Mouse (Mus musculus) left cerebral cortex, adult 2 months (tissue): Measurements from ENCODE around the gene Rbfox1. TPM values are rescaled to one million over a fixed set of nuclear protein-coding genes. Genes with fewer than 3 reads are reported as not detected.

Experiments used
- DNase-seq, 2 experiments: peaks; one replicate each; pipeline ENCODE4 v3.0.0; 2021 to 2022; ENCODE audit warnings: low spot score in 2 of 2, mixed read lengths in 1 of 2; ENCODE audit errors: extremely low spot score in 1 of 2
- H3K27ac ChIP-seq: fragments of 200-600 bp; 2 replicates; pipeline ENCODE4 v1.8.1; 2022
- H3K4me3 ChIP-seq: fragments of 200-600 bp; 2 replicates; pipeline ENCODE4 v1.8.1; 2022
- CTCF ChIP-seq: fragments of 200-600 bp; IDR thresholded peaks from 2 replicates; pipeline ENCODE4 v1.8.1; 2022; ENCODE audit warnings: antibody characterized with exemption, mild to moderate bottlenecking, moderate library complexity
- intact Hi-C: fragments of 180-260 bp; cut with DNase I; formaldehyde crosslinking; loops from one replicate; pipeline ENCODE4 v1.15.1; 2025
- total RNA-seq, 2 experiments: library from RNA; stranded (reverse); gene quantifications; 2 replicates each; pipeline ENCODE4 v1.2.3; 2021

Gene Rbfox1
- total RNA-seq, 2 experiments from 2014 or later: 330 to 336 TPM

DNA sequence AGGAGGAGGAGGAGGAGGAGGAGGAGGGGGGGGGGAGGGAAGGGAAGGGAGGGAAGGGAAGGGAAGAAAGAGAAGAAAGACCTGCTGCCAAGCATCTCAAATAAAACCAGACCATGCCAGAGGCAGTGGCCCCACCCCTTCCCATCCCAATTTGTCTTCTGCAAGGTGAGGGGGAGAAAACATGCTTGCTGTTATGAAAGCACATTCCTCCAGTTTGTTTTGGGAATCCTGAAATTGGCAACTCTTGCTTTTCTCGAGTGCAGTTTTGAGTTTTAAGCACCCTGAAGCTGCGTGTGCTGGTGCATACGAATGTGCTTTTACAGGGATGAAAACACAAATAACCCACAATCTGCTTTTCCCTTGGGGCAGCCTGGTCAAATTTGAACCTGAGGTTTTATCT, 380.5 kb downstream of the Rbfox1 start:
- H3K4me3 ChIP-seq: no peak overlapping the region
- H3K27ac ChIP-seq: no peak overlapping the region; the same call in 1 of the 2 replicates
- DNase-seq: no peak
- intact Hi-C loops: no loop called here
- no peak for TF ChIP-seq CTCF

DNA sequence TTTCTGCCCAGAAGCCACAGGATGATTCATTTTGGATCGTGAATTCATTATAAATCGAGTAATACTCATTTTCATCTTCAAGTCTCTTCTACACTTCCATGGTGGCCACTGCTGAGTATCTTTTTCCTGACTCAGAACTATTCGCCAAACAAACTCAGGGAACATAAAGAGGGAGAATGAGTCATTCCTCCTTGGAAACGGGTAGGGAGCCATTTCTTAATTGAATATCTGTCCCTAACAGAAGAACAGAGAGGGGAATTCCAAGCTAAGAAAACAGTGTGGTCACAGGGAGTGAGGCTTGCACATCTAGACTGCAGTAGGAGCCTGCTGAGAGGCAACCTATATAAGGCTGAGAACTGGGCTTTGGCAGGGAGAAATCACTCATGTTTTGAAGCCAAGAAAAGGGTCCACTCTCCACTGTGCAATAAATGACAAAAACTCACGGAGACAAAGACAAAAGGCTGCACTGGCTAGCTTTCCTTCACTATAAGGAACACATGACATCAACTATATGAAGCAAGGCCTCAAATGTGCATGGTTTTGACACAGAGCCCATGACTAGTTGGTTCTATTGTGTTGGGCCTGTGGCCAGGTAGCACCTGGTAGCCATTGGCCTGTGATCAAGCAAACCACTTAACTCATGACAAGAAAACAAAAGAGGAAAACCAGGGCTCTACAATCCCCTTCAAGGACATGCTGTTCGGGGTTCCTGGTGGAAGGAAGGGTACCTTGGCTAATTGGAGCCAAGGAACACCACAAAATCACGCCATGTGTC, 386.6 kb downstream of the Rbfox1 start:
- TF ChIP-seq CTCF: no peak
- no peak for DNase-seq
- intact Hi-C loops: no loop called here
- Histone ChIP-seq H3K27ac (no peak overlapping the region; the same call in 1 of the 2 replicates), H3K4me3 (no peak overlapping the region)

DNA sequence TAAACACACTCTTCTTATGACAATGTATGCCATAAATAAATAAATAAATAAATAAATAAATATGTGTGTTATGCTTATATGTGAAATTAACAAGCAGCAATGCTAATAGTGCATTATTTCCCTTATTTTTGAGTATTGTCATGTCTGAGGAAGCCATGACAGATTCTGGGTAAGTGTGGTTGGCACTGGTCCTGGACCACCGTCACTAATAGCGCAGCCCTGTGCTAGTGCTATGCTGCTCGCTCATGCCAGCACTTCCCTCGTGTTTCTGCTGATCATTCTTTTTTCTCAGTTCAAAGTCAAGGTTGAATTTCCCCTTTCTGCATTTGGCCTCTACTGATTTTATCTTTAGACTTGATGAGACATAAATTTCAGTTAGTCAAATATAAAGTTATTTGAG, 398.3 kb downstream of the Rbfox1 start:
- intact Hi-C loops: no loop called here
- no peak overlapping the region for H3K27ac ChIP-seq
- no peak for TF ChIP-seq CTCF
- H3K4me3 ChIP-seq: no peak overlapping the region
- no peak for DNase-seq

DNA sequence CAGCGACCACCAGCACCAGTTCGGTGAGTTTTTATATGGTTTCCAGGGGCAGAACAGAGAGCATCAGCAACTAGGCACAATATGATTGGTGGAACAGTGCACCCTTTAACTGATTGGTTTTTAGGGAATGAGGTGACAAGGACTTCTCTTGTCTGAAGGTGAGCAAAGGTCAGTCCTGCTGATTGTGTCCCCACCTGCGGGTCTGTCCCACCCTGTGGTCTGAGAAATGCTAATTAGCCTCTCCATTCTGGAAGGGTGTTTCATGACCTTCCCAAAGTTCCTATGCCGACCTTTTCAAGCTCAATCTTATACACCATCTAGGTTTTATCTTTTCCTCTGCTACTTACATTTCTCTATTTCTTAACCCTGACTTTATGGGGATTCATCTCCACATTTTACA, 399.2 kb downstream of the Rbfox1 start:
- TF ChIP-seq CTCF: no peak
- Histone ChIP-seq H3K27ac (no peak overlapping the region), H3K4me3 (no peak overlapping the region)
- DNase-seq: no peak
- intact Hi-C loops: no loop called here

DNA sequence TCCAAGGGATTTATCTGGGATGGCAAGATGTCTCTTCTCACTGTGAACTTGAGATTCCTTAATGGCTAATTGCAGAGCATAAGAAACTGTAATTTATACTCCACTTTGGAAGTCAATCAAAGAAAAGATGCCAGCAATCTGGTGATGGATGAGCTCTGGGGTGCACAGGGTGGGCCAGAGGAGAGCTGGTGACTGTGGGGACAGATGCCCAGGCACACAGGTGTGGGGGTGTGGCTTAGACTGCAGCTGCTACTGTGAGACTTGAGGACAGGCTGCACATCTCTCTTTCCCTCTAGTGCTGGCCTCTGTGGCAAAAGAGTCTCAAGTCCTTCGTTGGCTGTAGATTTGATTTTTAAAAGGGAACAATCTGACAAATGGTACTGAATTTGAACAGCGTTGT, 402.5 kb downstream of the Rbfox1 start:
- intact Hi-C loops: no loop called here
- Histone ChIP-seq H3K4me3 (no peak overlapping the region), H3K27ac (no peak overlapping the region)
- DNase-seq: no peak
- TF ChIP-seq CTCF: no peak

DNA sequence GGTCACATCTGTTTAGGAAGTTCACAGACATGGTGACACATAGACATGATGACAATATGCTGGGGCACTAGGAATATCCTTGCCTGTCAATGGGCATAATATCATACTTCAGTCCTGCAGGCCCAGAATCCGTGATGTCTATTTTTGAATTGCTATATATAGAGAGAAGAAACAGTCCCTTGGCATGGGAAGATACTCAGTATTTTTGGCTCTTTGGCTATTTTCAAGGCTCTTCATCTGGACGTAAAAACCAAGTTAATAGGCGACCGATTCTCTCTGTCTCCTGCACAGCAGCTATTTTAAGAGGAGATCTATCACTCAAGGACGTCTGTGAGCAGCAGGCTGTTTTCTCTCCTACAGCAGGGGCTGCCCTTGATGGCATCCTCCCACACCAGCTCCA, 415.0 kb downstream of the Rbfox1 start:
- H3K27ac ChIP-seq: peak overlapping the region; percentile 7
- intact Hi-C loops: no loop called here
- no peak for DNase-seq
- TF ChIP-seq CTCF: no peak
- H3K4me3 ChIP-seq: no peak overlapping the region

DNA sequence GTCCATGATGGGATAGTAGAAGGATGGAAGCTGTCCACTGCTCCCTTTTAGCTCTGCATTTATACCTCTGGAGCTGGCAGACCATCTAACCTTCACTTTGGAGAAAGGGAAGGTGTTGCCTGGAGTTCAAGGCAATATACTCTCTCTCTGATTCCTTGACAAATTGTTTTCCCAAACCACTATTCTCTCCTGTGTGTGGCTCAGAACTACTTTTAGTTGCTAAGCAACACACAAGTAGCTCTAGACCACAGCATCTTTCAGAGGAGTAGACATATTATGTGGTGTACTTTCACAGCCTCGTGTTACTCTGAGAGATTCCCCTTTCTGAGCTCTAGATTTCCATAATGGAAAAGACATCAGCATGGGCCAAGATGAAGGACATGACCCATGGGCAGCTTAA, 417.9 kb downstream of the Rbfox1 start:
- no peak for TF ChIP-seq CTCF
- intact Hi-C loops: no loop called here
- DNase-seq: no peak
- Histone ChIP-seq H3K27ac (no peak overlapping the region), H3K4me3 (no peak overlapping the region)

DNA sequence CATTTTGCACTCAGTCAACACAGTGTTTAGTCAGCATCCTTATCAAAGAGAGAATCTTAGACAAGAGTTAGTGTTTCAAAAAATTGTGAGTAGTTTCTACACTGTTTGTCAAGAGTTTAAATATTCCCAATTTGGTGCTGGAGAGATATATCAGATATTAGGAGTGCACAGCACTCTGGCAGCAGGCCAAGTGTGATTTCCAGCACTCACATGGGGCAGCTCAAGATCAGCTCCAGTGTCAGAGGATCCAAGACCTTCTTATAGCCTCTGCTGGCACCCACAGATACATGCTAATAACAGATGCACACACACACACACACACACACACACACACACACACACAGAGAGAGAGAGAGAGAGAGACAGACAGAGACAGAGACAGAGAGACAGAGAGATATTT, 424.8 kb downstream of the Rbfox1 start:
- TF ChIP-seq CTCF: no peak
- no peak for DNase-seq
- no peak overlapping the region for H3K27ac ChIP-seq
- H3K4me3 ChIP-seq: no peak overlapping the region
- intact Hi-C loops: no loop called here

DNA sequence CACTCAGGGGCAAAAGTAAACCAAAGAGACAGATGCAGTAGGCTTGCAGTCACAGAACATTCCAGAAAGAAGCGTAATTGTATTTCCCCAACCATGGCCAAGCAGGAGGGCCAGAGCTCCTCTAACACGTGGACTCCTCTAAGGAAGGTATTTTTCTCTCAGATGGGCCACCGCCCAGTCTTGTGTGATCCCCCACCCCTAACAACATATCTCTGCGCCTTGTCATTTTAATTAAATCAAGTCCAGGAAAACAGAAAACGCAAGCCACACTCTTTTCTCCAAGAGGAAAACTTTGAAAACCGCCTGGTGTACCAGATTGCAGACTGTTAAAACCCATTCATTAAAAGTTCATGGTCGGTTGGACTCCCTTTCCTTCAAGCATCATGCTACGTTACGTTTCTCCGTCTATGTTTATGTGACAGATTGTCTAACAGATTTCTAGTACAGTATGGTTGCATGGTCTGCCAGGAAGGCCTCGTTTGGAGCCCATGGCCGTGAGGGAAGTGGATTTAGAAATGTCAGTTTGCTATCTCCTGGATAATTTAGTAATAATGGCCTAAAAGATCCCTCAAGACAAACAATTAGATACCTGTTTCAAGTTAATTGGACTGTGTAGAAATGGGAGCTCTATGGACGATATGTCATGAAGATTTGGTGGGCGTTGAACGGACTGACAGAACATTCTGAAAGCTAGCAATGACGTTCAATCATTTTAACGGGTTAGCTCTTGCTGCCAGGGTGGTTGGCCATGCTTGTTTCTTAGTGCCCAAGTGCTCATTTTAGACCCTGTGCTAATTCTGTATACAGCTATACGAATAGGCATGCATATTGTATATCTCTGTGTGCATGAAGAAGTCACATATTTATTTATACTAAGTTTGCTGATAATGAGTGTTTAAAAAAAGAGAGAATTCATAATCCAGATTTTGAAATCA, 425.9 kb downstream of the Rbfox1 start:
- no peak for TF ChIP-seq CTCF
- H3K27ac ChIP-seq: no peak overlapping the region
- no peak overlapping the region for H3K4me3 ChIP-seq
- no peak for DNase-seq
- intact Hi-C loops: no loop called here

DNA sequence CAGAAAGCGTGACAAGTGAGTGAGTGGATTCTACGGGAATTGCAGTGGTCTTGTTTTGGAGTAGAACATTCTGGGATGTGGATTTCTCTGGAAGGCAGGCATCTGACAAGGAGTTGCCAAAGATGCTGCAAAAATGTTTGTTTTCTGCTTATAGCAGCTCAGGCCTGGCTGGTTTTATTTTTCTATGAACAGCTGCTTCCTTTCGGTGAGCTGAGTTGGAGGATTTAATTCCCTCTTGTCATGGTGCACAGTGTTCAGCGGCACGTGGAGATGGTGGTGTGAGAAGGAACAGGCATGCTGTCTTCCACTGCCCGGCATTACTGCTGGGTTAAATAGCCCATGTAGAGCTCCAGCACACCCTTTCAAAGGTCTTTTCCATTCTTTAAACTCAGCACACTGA, 428.5 kb downstream of the Rbfox1 start:
- Histone ChIP-seq H3K4me3 (no peak overlapping the region), H3K27ac (peak overlapping the region; percentile 67)
- no peak for TF ChIP-seq CTCF
- intact Hi-C loops: no loop called here
- DNase-seq: peak; percentile 22 to 40

DNA sequence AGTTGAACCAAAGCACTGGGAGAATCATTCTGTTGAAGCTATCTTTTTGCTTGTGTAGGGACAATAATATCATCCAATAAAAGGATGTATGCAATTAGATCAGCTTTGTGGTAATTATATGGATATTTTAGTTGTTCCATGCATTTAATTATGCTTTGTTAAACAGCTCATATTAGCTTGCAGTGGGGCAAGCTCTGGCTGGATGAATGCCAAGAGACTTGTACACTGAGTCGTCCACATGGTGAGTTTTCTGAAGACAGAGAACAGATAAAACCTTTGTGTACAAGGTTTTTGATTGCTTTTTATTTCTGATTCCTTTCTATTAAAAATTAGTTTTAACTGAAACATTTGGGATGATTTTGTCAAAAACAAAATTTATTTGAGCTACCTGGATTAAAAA, 439.7 kb downstream of the Rbfox1 start:
- no peak for DNase-seq
- Histone ChIP-seq H3K27ac (no peak overlapping the region), H3K4me3 (no peak overlapping the region)
- intact Hi-C loops: no loop called here
- TF ChIP-seq CTCF: no peak

DNA sequence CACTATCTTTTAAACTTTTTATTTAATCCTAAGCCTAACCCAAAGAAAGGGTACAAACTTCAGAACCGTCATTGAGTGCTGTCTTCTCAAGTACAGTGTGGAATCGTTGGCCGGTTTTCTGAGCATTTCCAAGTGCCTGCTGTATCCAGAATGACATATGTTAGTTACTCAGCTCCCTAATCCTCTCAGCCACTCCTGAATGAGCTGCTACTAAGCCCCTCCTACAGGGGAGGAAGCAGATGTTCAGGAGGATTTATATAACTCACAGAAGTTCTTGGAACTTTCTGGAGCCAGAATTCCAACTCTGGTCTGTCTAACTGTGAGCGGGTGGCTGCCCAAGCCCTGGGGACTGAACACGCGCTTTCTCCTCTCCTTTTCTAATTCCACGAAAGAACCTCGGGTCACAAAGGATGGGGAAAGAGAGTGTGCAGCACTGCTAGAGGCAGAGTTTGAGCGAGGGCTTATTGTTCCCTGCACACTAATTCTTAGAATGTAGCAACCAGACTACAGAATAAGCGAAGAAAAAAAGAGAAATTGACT, 446.3 kb downstream of the Rbfox1 start:
- Histone ChIP-seq H3K4me3 (no peak overlapping the region), H3K27ac (no peak overlapping the region)
- no peak for DNase-seq
- intact Hi-C loops: no loop called here
- TF ChIP-seq CTCF: no peak
